Mouse (Mus musculus) bone marrow, adult 2 months (tissue): ENCODE measurements around the gene Ltb. TPM values are rescaled to one million over a fixed set of nuclear protein-coding genes. Genes with fewer than 3 reads are reported as not detected.

ENCODE experiments used
- H3K27ac ChIP-seq: fragments of 200-500 bp; 2 replicates; pipeline ENCODE4 v1.5.1; 2012; ENCODE audit warnings: low read depth, mild to moderate bottlenecking, control low read depth, inconsistent platforms, low read length; ENCODE audit not compliant: control insufficient read depth, poor library complexity, insufficient read depth
- H3K4me1 ChIP-seq: fragments of 200-500 bp; 2 replicates; pipeline ENCODE4 v1.6.1; 2011; ENCODE audit warnings: low read length; ENCODE audit not compliant: control insufficient read depth, insufficient read depth
- H3K4me3 ChIP-seq: fragments of 200-500 bp; replicated peaks from 2 replicates; pipeline ENCODE3; 2011; ENCODE audit warnings: mild to moderate bottlenecking, low read depth, low read length, control low read depth; ENCODE audit not compliant: control insufficient read depth
- CTCF ChIP-seq: fragments of 200-500 bp; IDR thresholded peaks from 2 replicates; pipeline ENCODE4 v1.5.1; 2011; ENCODE audit warnings: low read length, control low read depth; ENCODE audit not compliant: control insufficient read depth, insufficient read depth
- POLR2A ChIP-seq: fragments of 200-500 bp; IDR thresholded peaks from 2 replicates; pipeline ENCODE4 v1.6.1; 2011; ENCODE audit warnings: low read depth, mild to moderate bottlenecking, control low read depth, low read length, borderline replicate concordance; ENCODE audit not compliant: control insufficient read depth
- WGBS: fragments of 180-500 bp; shearing (Covaris S2); methylation state at CpG from one replicate; pipeline ENCODE4 v1.1.7; 2018; 5-methylcytosine and 5-hydroxymethylcytosine counted together
- polyA plus RNA-seq: library from polyadenylated mRNA; stranded (reverse); fragments of >200 nt; gene quantifications from 2 replicates; pipeline ENCODE4 v1.2.4, GENCODE M21; 2011; ENCODE audit warnings: low replicate concordance; ENCODE audit not compliant: missing spikeins, insufficient read depth, insufficient read length

The Ltb gene
- polyA plus RNA-seq, 1 experiment, result 66.2 TPM

DNA sequence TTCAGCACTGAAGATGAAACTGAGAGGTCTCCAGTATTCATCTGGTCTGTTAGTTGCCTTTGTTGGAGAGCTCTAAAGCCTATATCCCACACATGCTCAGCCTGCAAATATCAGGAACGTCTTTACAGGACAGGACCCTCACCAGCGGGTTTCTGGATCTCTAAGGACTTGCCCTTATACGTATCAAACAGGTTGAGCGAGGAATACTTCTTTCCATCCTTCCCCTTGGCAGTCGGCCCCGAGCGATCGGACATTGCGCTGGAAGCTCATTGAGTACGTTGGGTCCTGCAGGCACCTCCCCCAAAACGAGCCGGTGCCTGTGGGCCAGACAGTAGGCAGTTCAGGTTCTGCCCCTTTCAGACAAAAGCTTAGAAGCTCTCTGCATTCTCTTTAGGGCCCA lies 31.5 kb upstream of the Ltb start:
- 42% methylated on average over 12 of the region's 12 CpGs for WGBS
- TF ChIP-seq POLR2A (no peak), CTCF (no peak)
- no peak overlapping the region for H3K4me3 ChIP-seq
- H3K4me1 ChIP-seq, result peaks cover 4% of the 10 kb centered on the region; the same call in 1 of the 2 replicates
- no peak overlapping the region for H3K27ac ChIP-seq

DNA sequence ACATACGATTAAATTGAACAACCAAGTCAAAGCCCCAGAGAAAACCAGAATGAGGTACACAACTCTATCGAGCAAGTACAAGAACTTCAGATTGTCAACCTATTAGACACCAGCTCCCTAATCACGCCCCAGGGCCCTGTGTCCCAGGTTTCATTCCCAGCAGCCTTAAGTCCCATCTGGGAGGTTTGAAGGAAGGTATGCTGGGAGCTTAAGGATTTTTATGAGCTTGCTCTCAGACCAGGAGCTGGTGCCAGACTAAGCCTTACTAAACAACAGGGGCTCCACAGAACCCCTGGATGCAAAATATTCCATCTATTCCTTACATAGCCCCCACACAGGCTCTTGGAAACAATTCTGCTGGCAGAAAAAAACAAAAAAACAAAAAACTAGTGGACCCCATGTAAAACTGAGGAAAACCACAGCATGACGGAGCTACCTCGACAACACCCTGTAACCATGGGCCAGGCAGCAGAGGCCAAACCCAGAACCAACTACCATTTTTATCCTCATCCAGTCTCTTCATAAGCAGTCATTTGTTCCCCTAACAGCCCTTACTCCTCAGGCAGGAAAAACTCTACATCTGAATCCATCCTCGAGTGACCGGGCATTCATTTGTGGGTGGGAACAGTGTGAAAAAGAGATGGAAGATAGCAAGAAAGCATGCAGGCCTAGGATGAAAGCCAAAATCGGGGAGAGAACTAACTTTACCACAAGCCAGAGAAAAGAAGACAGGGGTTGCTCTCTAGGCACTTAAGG lies 30.7 kb upstream of the Ltb start:
- no peak for TF ChIP-seq POLR2A
- no peak for TF ChIP-seq CTCF
- Histone ChIP-seq H3K4me3 (peak overlapping the region; percentile 73), H3K4me1 (peaks cover 4% of the 10 kb centered on the region; the same call in 1 of the 2 replicates), H3K27ac (peak overlapping the region; percentile 95; the same call in 1 of the 2 replicates)
- 6% methylated on average over 8 of the region's 8 CpGs for WGBS

DNA sequence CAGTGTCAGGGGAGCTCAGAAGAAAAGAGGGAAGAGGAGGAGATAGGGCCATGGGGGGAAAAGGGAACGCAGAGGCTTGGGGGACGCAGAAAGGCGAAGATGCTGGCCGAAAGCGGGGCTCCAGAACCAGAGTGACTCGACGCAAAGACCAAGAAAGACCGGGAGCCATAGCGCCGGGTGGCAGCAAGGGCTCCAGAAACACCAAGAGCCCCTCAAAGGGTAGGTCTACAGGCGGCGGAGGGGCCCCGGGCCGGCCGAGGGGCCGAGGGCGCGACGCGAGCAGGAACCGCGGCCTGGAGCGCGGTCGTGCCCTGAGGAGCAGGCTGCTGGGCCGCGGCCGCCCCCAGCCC lies 30.0 kb upstream of the Ltb start:
- Histone ChIP-seq H3K27ac (peak overlapping the region; percentile 95), H3K4me3 (peak overlapping the region; percentile 73), H3K4me1 (peaks cover 4% of the 10 kb centered on the region; the same call in 1 of the 2 replicates)
- WGBS, result under 1% methylated on average over 28 of the region's 28 CpGs
- TF ChIP-seq CTCF (no peak), POLR2A (no peak)

DNA sequence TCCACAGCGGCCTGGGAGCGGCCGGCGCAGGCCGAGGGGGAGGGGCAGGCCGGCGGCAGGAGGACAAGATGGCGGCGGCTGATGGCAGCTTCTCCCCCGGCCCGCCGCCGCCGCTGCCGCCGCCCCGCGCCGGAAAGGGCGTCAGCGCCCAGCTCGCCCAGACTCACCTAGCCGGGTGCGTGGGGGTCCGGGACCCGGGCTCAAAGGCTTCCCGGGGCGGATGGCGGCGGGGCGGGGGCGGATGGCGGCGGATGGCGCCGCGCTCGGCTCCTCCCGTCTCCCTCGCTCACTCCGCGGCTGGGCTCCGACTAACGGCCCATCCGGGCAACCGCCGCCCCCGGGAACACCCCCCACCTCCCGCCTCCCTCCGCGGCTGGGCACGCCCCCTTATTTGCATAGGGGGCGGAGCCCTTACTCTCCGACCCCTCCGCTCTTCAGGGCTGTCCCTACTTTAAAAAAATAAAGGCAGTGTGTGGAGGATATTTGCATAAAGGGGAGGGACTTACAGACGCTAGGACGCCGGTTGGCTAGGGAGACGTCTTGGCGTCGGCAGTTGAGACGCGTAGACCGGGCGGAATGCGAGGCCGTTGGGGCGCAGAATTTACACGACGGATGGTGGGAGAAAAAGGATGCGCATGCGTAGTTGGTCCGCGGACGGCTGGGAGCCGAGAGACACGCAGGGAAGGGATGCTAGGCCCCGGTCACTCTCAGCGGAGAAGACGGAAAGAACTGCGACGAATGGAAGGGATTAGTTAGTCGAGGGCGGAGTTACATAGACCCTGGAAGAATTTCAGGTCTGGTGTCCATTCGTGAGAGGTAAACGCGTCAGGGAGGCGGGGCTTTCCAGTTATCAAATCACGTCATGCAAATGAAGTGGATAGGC lies 29.4 kb upstream of the Ltb start, which contains the start of gene Prrc2a:
Gene Prrc2a (minus strand): TSS at position 330 of the 883 bp plus-strand sequence.
- H3K4me3 ChIP-seq, result peak within 1 kb of the TSS; percentile 81
- peak within 1 kb of the TSS; percentile 96 for H3K27ac ChIP-seq
- under 1% methylated on average over 81 of the region's 89 CpGs for WGBS
- peaks cover 4% of the 10 kb centered on the region; the same call in 1 of the 2 replicates for H3K4me1 ChIP-seq
- TF ChIP-seq POLR2A, result peak; percentile 77; the same call in 1 of the 2 replicates
- TF ChIP-seq CTCF, result peak; percentile 7; the same call in 1 of the 2 replicates

DNA sequence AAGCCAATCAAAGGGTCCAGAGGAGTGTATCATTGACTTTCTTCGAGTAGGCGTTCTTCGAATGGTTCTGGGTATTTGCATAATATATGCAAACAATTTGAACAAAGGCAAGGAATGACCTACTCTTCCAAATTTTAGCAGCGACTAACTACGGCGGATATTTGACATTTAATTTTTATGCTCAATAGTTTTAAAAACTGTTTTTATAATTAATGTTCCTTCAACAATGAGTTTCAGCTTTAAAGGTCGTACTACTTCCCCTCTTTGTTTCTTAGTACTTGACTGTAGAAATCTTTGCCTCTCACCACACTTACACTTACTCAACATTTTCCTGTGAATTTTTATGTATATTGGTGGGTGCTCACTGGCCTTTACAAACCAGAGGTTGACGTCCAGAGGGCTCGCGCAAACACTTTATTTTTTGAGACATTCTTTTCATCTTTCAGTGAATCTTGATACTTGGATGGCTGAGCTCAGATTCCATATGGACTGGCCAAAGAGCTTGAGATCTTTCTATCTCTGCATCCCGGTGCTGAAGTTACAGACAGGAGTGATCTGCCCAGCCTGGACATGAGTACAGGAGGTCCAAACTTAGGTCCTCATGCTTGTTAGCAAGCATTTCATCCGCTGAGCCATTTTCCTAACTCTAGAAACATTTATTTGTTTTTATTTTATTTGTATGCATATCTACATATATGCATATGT lies 28.6 kb upstream of the Ltb start:
- Histone ChIP-seq H3K4me3 (peak overlapping the region; percentile 81), H3K4me1 (peaks cover 4% of the 10 kb centered on the region; the same call in 1 of the 2 replicates), H3K27ac (peak overlapping the region; percentile 96)
- WGBS, result 21% methylated on average over 12 of the region's 12 CpGs
- TF ChIP-seq CTCF (no peak), POLR2A (no peak)

DNA sequence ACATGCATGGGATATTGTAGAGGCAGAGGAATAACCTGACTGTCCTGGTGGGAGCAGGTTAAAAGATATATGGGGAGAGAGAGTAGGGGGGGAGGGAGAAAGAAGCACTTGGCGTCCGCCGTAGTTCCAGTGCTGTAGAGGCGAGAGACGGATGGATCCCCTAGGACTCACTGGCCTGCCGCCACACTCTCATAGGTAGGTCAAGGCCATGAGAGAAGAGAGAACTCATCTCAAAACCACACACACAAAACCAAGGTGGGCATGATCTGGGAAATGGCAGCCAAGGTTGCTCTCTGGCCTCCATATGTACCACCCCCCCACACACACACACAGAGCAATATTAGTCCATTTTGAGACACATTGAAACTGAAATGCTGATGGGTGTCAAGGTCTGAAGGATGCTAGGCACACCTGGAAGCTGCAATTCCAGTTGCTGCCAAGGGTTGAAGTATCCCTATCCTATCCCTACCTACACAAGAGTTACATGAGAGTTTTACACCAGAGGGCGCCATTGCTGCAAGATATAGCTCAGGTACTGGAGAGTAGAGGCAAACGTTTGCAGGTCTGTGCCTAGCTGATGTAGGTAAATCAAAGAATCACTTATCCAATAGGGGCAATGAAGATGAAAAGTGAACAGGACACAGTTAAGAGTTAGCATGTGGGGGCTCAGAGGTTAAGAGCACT lies 27.7 kb upstream of the Ltb start:
- no peak overlapping the region for H3K4me3 ChIP-seq
- WGBS, result 70% methylated on average over 8 of the region's 8 CpGs
- no peak overlapping the region for H3K27ac ChIP-seq
- H3K4me1 ChIP-seq, result peaks cover 4% of the 10 kb centered on the region; the same call in 1 of the 2 replicates
- TF ChIP-seq CTCF, result peak; percentile 43; the same call in 1 of the 2 replicates
- no peak for TF ChIP-seq POLR2A

DNA sequence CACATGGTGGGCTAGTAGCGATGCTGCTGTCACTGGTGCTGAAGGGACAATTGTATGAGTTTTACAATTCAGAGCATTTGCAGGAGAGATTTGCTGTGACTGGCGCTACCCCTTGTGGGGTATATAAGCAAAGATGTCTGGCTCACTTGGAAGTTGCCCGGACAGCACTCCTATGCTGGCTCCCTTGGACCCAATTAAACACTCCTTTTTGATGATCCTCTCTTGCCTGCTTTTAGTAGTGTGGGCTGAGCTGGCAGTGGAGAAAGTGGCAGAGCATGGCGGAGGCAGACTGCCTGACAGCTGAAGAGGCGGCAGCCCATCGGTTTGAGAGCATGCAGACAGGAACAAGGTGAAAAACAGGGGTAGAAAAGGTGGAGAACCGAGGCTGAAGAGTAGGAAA lies 26.4 kb upstream of the Ltb start:
- no peak overlapping the region for H3K4me3 ChIP-seq
- WGBS, result 73% methylated on average over 7 of the region's 7 CpGs
- no peak for TF ChIP-seq POLR2A
- no peak for TF ChIP-seq CTCF
- peaks cover 5% of the 10 kb centered on the region for H3K4me1 ChIP-seq
- H3K27ac ChIP-seq, result no peak overlapping the region
